Mouse (Mus musculus) embryonic facial prominence, embryonic 10.5 days (tissue): ENCODE measurements around the gene Aprt. TPM values are rescaled to one million over a fixed set of nuclear protein-coding genes. Genes with fewer than 3 reads are reported as not detected.

Experiments used
- DNase-seq: peaks from one replicate; pipeline ENCODE4 v3.0.0-alpha.2; 2017; ENCODE audit warnings: low spot score
- H3K27ac ChIP-seq: fragments of 300-500 bp; sonication (generic); replicated peaks from 2 replicates; pipeline ENCODE4 v1.5.1; 2016; ENCODE audit warnings: mild to moderate bottlenecking
- H3K27me3 ChIP-seq: fragments of 300-500 bp; sonication (generic); replicated peaks from 2 replicates; pipeline ENCODE4 v1.6.1; 2016; ENCODE audit warnings: low read depth, mild to moderate bottlenecking; ENCODE audit not compliant: poor library complexity, severe bottlenecking
- H3K36me3 ChIP-seq: fragments of 300-500 bp; sonication (generic); replicated peaks from 2 replicates; pipeline ENCODE4 v1.6.1; 2016; ENCODE audit warnings: mild to moderate bottlenecking, moderate library complexity
- H3K4me1 ChIP-seq: fragments of 300-500 bp; sonication (generic); 2 replicates; pipeline ENCODE4 v1.6.1; 2016
- H3K4me3 ChIP-seq: fragments of 300-500 bp; sonication (generic); 2 replicates; pipeline ENCODE4 v1.5.1; 2016; ENCODE audit warnings: mild to moderate bottlenecking, moderate library complexity
- H3K9me3 ChIP-seq: fragments of 300-500 bp; sonication (generic); 2 replicates; pipeline ENCODE4 v1.6.1; 2016; ENCODE audit warnings: mild to moderate bottlenecking
- WGBS: fragments of 180-500 bp; shearing (Covaris S2); methylation state at CpG from one replicate; pipeline ENCODE4 v1.1.7; 2016; 5-methylcytosine and 5-hydroxymethylcytosine counted together
- microRNA-seq: library from miRNA; unstranded; fragments of <30 nt; microRNA quantifications from one replicate; pipeline ENCODE4, GENCODE M21; 2017
- polyA plus RNA-seq: library from polyadenylated mRNA; unstranded; fragments of >200 nt; fragmentation: Nextera tagmentation; extraction: Ambion mirVana; gene quantifications from 2 replicates; pipeline ENCODE4 v1.2.1, GENCODE M21; 2016

Aprt gene
- polyA plus RNA-seq, 1 experiment from 2014 or later: 300 TPM

DNA sequence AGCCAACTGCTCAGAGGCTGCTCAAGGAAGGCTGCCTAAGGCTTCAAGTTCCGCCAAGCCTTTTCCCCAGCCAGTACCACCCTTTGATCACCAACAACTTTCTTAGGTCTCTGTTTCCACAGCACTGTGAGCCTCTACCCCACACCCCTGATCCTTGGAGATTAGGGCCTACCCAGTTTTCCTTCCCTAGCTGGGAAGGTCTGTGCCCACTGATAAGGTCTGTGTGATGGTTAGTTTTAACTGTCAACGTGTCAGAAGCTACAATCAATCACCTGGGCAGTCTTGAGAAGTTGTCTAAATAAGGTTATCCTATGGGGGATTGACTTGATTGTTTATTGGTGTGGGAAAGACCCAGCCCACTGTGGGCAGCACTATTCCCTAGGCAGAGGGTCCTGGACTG lies 38.9 kb downstream of the Aprt start:
- H3K36me3 ChIP-seq: peaks cover 13% of the 10 kb centered on the region; the same call in 1 of the 2 replicates
- no peaks in the 10 kb centered on the region for H3K27me3 ChIP-seq
- 91% methylated on average over 2 of the region's 2 CpGs for WGBS
- no peak overlapping the region for H3K4me3 ChIP-seq
- H3K9me3 ChIP-seq: no peaks in the 10 kb centered on the region
- no peak for DNase-seq
- H3K27ac ChIP-seq: peak overlapping the region; percentile 60
- H3K4me1 ChIP-seq: peaks cover 41% of the 10 kb centered on the region

DNA sequence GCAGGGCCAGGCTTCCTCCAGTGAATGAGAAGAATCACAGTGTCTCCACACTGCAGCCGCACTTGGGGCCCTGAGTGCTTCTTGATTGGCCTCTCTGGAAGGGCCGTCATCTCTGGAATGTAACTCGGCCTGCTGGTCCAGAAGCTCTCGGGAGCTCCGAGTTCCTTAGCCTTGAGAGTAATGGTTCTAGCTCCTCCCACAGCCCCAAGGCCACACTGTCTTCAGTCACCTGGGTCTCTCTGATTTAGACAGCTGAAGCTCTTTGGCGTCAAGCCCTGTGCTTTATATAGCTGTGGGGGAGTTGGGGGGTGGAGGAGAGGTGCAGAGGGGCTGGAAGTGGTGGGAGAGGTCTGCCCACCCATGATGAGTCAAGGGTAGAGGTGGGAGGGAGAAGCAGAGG lies 39.7 kb downstream of the Aprt start:
- Histone ChIP-seq H3K4me3 (no peak overlapping the region), H3K27me3 (no peaks in the 10 kb centered on the region), H3K4me1 (peaks cover 45% of the 10 kb centered on the region), H3K27ac (peak overlapping the region; percentile 60), H3K36me3 (peaks cover 10% of the 10 kb centered on the region; the same call in 1 of the 2 replicates), H3K9me3 (no peaks in the 10 kb centered on the region)
- WGBS: 43% methylated on average over 6 of the region's 6 CpGs
- peak; percentile 65 for DNase-seq

DNA sequence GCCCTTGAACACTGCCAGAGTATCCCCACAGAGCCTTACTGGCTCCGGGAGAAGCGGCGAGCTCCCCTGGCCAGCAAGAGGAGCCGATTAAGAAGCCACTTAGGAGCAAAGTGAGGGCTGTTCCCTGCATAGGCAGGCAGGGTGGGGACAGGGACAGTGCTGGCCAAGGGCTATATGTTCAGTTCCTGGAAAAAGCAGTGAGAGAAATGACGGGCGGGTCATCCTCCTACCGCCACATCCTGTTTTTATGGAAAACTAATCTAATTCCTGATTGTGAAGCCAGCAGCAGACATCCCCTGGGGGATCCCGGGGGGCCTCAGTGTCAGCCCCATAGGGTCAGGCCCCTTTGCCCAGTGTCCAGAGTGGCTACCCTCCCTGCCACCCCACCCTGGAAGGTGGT lies 45.4 kb downstream of the Aprt start:
- peak overlapping the region; percentile 61; the same call in 1 of the 2 replicates for H3K27ac ChIP-seq

DNA sequence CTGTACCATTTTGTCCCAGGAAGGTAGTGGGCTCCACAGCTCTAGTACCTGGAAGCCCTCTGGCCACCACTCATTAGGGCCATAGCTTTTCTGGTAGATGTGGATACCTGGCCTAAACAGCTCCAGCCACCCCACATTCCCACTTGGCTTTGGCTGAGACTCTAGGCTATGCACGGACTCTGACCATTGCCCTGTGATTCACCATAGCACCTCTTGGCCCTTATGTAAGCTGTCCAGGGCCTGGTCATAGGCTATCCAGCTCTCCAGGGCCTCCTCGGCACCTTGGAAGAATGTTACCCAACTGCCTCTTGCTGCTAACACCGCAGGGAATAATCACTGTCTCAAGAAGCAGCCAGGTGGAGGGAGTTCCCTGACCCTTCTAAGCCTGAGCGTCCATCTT lies 47.5 kb downstream of the Aprt start:
- WGBS: 90% methylated on average over 4 of the region's 4 CpGs
- Histone ChIP-seq H3K4me1 (peaks cover 62% of the 10 kb centered on the region), H3K27ac (no peak overlapping the region), H3K36me3 (peaks cover 12% of the 10 kb centered on the region; the same call in 1 of the 2 replicates), H3K27me3 (no peaks in the 10 kb centered on the region), H3K4me3 (no peak overlapping the region), H3K9me3 (no peaks in the 10 kb centered on the region; the same call in 1 of the 2 replicates)
- no peak for DNase-seq

More for the DNA sequence above, 45.4 kb downstream of the Aprt start:
- Histone ChIP-seq H3K36me3 (peaks cover 12% of the 10 kb centered on the region; the same call in 1 of the 2 replicates), H3K9me3 (no peaks in the 10 kb centered on the region; the same call in 1 of the 2 replicates), H3K4me3 (no peak overlapping the region), H3K4me1 (peaks cover 44% of the 10 kb centered on the region), H3K27me3 (no peaks in the 10 kb centered on the region)
- DNase-seq: no peak
- WGBS: 80% methylated on average over 8 of the region's 8 CpGs

DNA sequence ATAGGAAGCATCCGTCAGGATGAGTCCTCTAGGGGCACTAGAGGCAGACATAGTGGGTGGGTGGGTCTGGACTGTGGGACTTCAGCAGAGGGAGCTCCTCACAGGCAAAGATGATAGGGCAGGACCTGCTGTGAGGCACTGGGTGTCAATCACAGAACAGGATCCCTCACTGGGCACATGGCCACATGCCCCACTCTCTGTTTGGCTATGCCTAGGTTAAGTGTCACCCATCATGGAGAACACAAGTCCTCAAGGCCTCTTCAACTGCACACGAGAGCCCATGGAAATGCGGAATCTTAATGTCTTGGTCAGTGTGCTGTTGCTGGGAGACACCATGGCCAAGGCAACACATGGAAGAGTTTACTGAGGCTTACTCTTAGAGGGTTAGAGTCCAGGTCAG lies 48.8 kb downstream of the Aprt start:
- no peak overlapping the region for H3K27ac ChIP-seq
- no peak for DNase-seq
- H3K9me3 ChIP-seq: no peaks in the 10 kb centered on the region; the same call in 1 of the 2 replicates
- peaks cover 8% of the 10 kb centered on the region; the same call in 1 of the 2 replicates for H3K36me3 ChIP-seq
- WGBS: 93% methylated on average over 3 of the region's 3 CpGs
- H3K4me3 ChIP-seq: no peak overlapping the region
- no peaks in the 10 kb centered on the region for H3K27me3 ChIP-seq
- H3K4me1 ChIP-seq: peaks cover 70% of the 10 kb centered on the region

DNA sequence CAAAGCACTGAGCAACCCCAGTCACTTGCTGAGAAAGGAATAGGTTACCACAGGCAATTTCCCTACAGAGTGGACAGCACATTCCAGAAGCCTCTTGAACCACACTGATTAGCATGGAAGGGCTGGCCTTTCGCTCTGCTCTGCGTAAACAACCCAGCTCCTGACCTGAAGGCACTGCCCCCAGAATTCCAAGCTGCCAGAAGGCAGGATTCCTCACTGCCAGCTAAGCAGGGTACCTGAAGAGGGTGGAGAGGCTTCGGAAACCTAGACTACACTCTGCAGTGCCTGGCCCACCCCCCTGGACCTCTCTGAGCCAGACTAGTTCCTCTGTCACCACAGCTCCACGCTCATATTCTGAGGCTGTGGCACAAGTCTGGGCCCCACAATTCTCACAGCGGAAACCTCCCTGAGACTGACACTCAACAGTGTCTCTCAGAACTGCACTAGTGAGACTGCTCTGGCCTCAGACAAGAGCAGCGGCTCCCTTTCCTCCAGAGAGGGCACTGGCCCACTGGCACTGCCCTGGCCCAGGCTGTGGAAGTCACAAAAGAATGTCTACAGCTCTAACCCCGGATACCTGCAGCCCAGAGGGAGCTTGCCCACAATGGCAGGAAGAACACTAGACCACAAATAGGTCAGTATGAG lies 50.1 kb downstream of the Aprt start:
- no peaks in the 10 kb centered on the region for H3K27me3 ChIP-seq
- 57% methylated on average over 7 of the region's 7 CpGs for WGBS
- H3K4me1 ChIP-seq: peaks cover 63% of the 10 kb centered on the region
- no peak for DNase-seq
- H3K36me3 ChIP-seq: peaks cover 8% of the 10 kb centered on the region; the same call in 1 of the 2 replicates
- H3K4me3 ChIP-seq: no peak overlapping the region
- H3K27ac ChIP-seq: peak overlapping the region; percentile 55
- H3K9me3 ChIP-seq: no peaks in the 10 kb centered on the region; the same call in 1 of the 2 replicates

DNA sequence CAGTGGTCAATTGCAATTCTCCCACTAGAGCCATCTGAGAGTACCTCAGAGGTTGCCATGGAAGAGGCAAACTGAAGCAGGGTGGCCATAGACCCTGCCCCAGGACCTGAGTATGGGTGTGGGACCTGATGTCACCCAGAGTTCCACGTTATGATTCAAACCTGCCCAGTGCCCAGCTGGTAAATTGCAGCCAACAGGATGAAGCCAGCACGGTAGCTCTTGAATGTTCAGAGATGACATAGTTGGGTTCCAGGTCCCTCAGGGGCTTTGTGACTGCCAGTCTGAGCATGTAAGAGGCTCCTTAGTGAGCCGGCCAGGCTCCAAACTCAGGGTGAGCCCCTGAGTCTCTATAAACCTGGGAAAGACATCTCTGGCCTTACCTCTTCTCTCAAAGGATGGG lies 50.6 kb downstream of the Aprt start:
- DNase-seq: no peak
- Histone ChIP-seq H3K27ac (peak overlapping the region; percentile 55), H3K4me1 (peaks cover 58% of the 10 kb centered on the region), H3K27me3 (no peaks in the 10 kb centered on the region), H3K4me3 (no peak overlapping the region), H3K9me3 (no peaks in the 10 kb centered on the region; the same call in 1 of the 2 replicates), H3K36me3 (peaks cover 8% of the 10 kb centered on the region; the same call in 1 of the 2 replicates)
- 69% methylated on average over 3 of the region's 3 CpGs for WGBS

DNA sequence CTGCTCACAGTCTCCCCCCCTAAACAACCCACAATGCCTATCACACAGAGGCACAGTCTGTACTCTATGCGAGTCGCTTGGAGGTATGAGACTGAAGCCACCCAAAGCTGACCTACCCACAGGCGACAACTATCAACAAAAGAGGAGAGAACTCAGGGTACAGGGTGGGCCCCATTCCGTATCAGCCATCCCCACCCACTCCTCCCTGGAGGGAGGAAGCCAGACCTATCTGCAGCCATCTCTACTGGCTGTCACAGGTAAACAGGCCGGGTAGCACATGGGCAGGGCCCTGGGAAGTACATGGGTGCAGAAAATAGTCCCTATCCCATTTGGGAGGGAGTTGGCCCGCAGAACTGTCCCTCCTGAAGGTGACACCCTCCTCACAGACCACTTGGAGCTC lies 51.7 kb downstream of the Aprt start:
- H3K27ac ChIP-seq: peak overlapping the region; percentile 55
- peaks cover 59% of the 10 kb centered on the region for H3K4me1 ChIP-seq

More for the DNA sequence above, 51.7 kb downstream of the Aprt start:
- WGBS: 82% methylated on average over 6 of the region's 6 CpGs
- H3K4me3 ChIP-seq: no peak overlapping the region
- no peaks in the 10 kb centered on the region for H3K27me3 ChIP-seq
- H3K9me3 ChIP-seq: no peaks in the 10 kb centered on the region; the same call in 1 of the 2 replicates
- no peak for DNase-seq
- H3K36me3 ChIP-seq: peaks cover 8% of the 10 kb centered on the region; the same call in 1 of the 2 replicates

Small RNA genes lying within 50 kb of the gene (microRNA-seq; reads per million reads assigned to microRNA genes)
- not detected for gene Mir6396

Other genes starting within 250 kb of the Aprt start
- gene Trhr2, start 216.2 kb downstream of the Aprt start, polyA plus RNA-seq: not detected in 2 replicates
- 81.8 and 82.5 TPM in 2 replicates for gene Zc3h18, start 200.3 kb downstream of the Aprt start, polyA plus RNA-seq
- 0.29 TPM in 1 of 2 replicates, not detected in the other for gene Il17c, start 154.9 kb downstream of the Aprt start, polyA plus RNA-seq
- gene Cyba, start 144.0 kb downstream of the Aprt start, polyA plus RNA-seq: 60.2 and 62.6 TPM in 2 replicates
- 51.2 and 59.9 TPM in 2 replicates for gene Mvd, start 133.5 kb downstream of the Aprt start, polyA plus RNA-seq
- gene Snai3, start 116.2 kb downstream of the Aprt start, polyA plus RNA-seq: 0.57 and 0.67 TPM in 2 replicates
- gene Rnf166, start 100.8 kb downstream of the Aprt start, polyA plus RNA-seq: 32.1 and 33.6 TPM in 2 replicates
- gene Ctu2, start 100.8 kb downstream of the Aprt start, polyA plus RNA-seq: 69.9 and 72.9 TPM in 2 replicates
- gene Piezo1, start 25.6 kb downstream of the Aprt start, polyA plus RNA-seq: 8.5 and 9.0 TPM in 2 replicates
- gene Cdt1, start 8.9 kb downstream of the Aprt start, polyA plus RNA-seq: 70.0 and 76.4 TPM in 2 replicates
- 4.6 and 5.2 TPM in 2 replicates for gene Galns, start 34.6 kb upstream of the Aprt start, polyA plus RNA-seq
- 49.6 and 54.9 TPM in 2 replicates for gene Trappc2l, start 34.7 kb upstream of the Aprt start, polyA plus RNA-seq
- gene Pabpn1l, start 45.8 kb upstream of the Aprt start, polyA plus RNA-seq: 0.30 TPM in 1 of 2 replicates, not detected in the other
- 1.7 and 2.3 TPM in 2 replicates for gene Cbfa2t3, start 122.2 kb upstream of the Aprt start, polyA plus RNA-seq
- gene Acsf3, start 198.6 kb upstream of the Aprt start, polyA plus RNA-seq: 15.9 and 16.4 TPM in 2 replicates